Mouse (Mus musculus): Measurements from ENCODE around the gene Cntln.

The Cntln gene

GRCm38 (mm10) chr4:84884111-84884538 is at the start of gene Cntln:
Gene Cntln (plus strand): TSS chr4:84884309.
- peak; percentile 45 for DNase-seq (ENCODE audit: low read depth)

GRCm38 (mm10) chr4:84836979-84837378 is 47.1 kb upstream of the Cntln start:
- no peak for DNase-seq (ENCODE audit: low read depth)

GRCm38 (mm10) chr4:84838545-84838944 is 45.6 kb upstream of the Cntln start:
- DNase-seq (ENCODE audit: low read depth), result no peak

- DNase-seq (ENCODE audit: low read depth), result no peak
These were observed 44.6 kb upstream of the Cntln start for GRCm38 (mm10) chr4:84839466-84839865.

- no peak for DNase-seq (ENCODE audit: low read depth)
These were observed 26.5 kb upstream of the Cntln start for GRCm38 (mm10) chr4:84857588-84857987.

- no peak for DNase-seq (ENCODE audit: low read depth)
These were observed 7.8 kb upstream of the Cntln start for GRCm38 (mm10) chr4:84876347-84876746.

- no peak for DNase-seq (ENCODE audit: low read depth)
These were observed 463 bp upstream of the Cntln start for GRCm38 (mm10) chr4:84883646-84884045.

- DNase-seq (ENCODE audit: low read depth), result no peak
These were observed 596 bp downstream of the Cntln start for GRCm38 (mm10) chr4:84884539-84885270.

- DNase-seq (ENCODE audit: low read depth), result no peak
These were observed 1.1 kb downstream of the Cntln start for GRCm38 (mm10) chr4:84885271-84885540.

GRCm38 (mm10) chr4:84918393-84918792 is 34.3 kb downstream of the Cntln start:
- DNase-seq (ENCODE audit: low read depth), result no peak

GRCm38 (mm10) chr4:84934342-84934929 is 50.3 kb downstream of the Cntln start:
- DNase-seq (ENCODE audit: low read depth), result peak; percentile 3

- no peak for DNase-seq (ENCODE audit: low read depth)
These were observed 58.0 kb downstream of the Cntln start for GRCm38 (mm10) chr4:84942059-84942458.

- DNase-seq (ENCODE audit: low read depth), result no peak
These were observed 58.5 kb downstream of the Cntln start for GRCm38 (mm10) chr4:84942651-84943050.

GRCm38 (mm10) chr4:84944100-84944499 is 60.0 kb downstream of the Cntln start:
- DNase-seq (ENCODE audit: low read depth), result no peak

- no peak for DNase-seq (ENCODE audit: low read depth)
These were observed 62.3 kb downstream of the Cntln start for GRCm38 (mm10) chr4:84946450-84946849.

- no peak for DNase-seq (ENCODE audit: low read depth)
These were observed 93.0 kb downstream of the Cntln start for GRCm38 (mm10) chr4:84976875-84977646.

GRCm38 (mm10) chr4:84995520-84996348 is 111.6 kb downstream of the Cntln start:
- no peak for DNase-seq (ENCODE audit: low read depth)

GRCm38 (mm10) chr4:85005581-85005980 is 121.5 kb downstream of the Cntln start:
- no peak for DNase-seq (ENCODE audit: low read depth)

GRCm38 (mm10) chr4:85006789-85007188 is 122.7 kb downstream of the Cntln start:
- no peak for DNase-seq (ENCODE audit: low read depth)

GRCm38 (mm10) chr4:85010846-85011245 is 126.7 kb downstream of the Cntln start:
- no peak for DNase-seq (ENCODE audit: low read depth)

- no peak for DNase-seq (ENCODE audit: low read depth)
These were observed 161.6 kb downstream of the Cntln start for GRCm38 (mm10) chr4:85045748-85046147.

GRCm38 (mm10) chr4:85049933-85050553 is 165.9 kb downstream of the Cntln start:
- no peak for DNase-seq (ENCODE audit: low read depth)
